Mouse (Mus musculus) inflammation-experienced regulatory T-cells, adult 6 months (primary cell): ENCODE data around the gene Sipa1l1. TPM values are rescaled to one million over a fixed set of nuclear protein-coding genes. Genes with fewer than 3 reads are reported as not detected.

Experiments
- ATAC-seq: one replicate; pipeline ENCODE4 v1.8.0; 2017
- polyA plus RNA-seq, 3 experiments: library from polyadenylated mRNA; unstranded; fragments of 100-300 nt; shearing (Covaris generic); gene quantifications; one replicate each; pipeline ENCODE4 v1.2.1; 2017

Sipa1l1 gene
- polyA plus RNA-seq, 3 experiments from 2014 or later = 24.7 to 30.0 (median 28.7) TPM

DNA sequence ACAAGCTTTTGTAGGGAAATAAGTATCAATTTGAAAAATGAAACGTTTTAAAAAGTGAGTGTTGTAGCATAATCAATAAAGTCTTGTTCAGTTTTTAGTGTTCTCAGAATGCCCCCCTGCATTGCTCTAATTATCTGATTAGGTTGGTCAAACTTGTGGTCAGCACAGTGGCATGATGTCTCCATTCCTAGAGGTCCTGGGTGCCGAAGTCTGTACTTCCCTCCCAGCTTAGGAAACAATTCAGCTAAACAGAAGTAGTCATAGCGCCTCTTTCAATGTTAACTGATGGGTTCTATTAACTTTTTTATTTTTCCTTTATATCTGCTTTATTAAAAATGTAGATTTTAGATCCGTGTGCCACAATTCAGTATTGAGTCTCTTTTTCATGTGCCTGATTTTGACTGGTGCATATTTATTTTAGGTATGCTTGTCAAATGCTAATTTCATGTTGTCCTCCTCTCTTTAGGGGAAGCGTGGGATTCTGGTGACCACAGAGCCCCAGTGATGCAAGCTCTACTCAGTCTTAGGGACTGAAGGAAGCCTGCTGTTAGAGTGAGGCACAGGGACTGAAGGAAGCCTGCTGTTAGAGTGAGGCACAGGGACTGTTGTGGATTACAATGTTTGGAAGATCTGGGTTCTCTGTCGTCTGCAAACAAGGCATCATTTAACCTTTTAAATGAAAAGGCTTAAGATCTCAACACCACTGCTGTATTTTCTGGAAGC lies 171.2 kb downstream of the Sipa1l1 start:
- no peak for ATAC-seq

DNA sequence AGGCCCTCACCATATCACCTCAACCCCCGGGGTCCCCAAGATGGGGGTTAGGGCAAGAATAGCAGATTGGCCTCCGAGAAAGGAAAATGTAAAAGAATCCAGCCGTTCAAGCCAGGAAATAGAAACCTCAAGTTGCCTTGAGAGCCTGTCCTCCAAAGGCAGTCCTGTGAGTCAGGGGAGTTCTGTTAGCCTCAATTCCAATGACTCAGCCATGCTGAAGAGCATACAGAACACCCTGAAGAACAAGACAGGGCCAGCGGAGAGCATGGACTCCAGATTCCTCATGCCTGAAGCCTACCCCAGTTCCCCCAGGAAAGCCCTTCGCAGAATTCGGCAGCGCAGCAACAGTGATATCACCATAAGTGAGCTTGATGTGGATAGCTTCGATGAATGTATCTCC lies 172.1 kb downstream of the Sipa1l1 start:
- no peak for ATAC-seq

DNA sequence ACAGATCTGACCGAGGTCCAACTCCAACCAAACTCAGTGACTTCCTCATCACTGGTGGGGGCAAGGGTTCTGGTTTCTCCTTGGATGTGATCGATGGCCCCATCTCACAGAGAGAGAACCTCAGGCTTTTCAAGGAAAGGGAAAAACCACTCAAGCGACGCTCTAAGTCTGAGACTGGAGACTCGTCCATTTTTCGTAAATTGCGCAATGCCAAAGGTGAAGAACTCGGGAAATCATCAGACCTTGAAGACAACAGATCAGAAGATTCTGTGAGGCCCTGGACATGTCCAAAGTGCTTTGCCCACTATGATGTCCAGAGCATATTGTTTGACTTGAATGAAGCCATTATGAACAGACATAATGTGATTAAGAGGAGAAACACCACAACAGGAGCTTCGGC lies 172.6 kb downstream of the Sipa1l1 start:
- ATAC-seq = no peak

DNA sequence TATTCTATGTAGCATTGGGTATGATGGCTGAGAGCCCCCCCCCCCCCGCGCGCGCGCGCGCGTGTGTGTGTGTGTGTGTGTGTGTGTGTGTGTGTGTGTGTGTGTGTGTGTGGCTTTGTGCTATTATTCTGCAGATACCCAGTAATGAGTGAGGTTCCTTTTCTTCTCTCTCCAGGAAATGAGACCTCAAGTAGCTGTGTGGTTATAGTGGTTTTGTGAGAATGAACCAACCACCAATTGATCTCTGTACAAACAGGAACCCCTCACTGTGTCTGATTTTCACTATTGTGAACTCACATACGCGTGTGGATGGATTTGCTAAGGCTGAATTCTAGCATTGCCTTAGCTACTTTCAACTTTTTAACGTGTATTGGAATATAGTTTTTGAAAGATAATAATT lies 181.0 kb downstream of the Sipa1l1 start:
- ATAC-seq = peak; percentile 96

DNA sequence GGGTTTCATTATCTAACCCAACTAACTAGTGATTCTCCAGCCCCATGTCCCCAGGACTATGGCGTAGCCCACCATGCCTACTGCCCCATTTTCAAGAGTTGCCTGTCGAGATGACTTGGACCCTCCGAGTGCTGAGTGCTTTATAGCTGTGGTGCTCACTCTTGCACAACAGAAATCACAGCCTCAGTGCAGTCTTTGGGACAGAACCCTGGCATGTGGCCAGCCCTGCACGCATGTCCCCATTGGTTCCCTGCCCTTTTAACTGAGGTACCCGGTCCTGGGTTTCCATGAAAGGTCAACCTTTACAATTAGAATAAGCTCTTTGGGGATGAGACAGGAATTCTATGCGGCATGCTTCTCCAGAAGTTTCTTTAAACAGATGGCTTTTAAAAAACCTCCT lies 181.8 kb downstream of the Sipa1l1 start:
- ATAC-seq = no peak

DNA sequence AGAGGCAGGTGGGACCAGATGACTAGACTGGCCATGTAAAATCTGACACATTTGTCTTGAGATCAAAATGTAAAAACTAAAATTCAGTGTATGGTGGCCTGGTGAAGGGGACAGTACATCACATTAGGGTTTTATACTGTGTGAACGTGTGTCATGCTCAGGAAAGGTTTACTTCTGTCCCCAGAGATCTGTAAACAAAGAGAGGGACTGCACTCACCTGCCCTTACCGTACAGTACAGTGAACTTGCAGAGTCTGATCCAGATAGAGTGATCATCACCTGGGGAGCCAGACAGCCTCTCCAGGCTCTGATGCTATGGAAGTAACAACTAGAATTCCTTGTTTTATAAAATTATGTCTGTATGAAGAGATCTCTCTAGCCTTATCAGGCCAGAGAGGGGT lies 184.5 kb downstream of the Sipa1l1 start:
- no peak for ATAC-seq

DNA sequence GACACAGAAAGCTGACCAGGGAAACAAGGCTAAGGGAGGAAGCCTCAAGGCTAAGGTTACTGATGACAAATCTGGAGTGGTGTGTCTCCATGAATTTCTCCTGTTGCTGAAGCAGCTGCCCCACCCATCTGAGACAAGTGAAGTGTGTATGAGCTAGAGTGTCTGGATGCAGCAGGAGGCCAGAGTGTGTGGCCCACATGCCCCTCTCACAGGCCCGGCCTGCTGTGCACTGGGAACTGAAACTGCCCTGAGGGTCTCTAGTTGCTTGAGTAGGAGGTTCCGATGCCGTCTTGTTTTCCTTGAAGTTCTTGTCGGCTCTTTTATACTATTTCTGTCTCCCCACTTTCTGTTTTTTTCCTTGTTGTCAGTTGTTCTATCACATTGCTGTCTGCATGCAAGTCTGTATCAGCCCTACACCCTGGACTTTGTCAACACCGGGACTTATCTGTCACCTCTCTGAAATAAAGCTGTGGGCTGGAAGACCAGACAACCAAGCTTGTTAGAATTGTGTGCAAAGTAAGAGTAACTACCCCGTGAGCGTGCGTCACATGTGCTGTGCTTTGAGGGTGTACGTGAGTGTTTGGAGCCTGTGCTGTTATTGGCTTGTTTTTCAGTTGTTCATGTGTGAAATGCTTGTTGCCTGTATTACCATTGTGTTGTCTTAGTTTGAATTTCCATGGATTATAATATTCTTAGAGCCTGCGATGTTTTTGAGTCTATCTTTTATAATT lies 186.5 kb downstream of the Sipa1l1 start:
- ATAC-seq = no peak

DNA sequence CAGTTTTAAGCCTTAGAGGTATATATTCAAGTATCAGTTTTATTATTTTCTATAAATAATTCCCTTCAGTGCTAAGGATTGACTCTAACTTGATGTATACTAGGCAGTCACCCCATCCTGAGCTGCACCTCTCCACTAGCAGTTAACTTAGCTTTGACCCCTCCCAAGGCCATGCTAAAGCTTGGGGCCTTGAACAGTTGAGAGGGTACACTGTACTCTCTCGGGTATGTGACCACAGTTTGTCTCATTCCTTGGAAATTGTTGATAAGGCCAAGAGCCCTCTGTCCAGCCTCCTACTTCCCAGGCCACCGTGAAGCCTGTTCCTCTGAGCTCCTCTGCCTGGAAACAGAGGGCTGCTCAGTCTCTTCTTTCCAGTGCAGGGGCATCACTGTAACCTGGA lies 187.4 kb downstream of the Sipa1l1 start:
- ATAC-seq = no peak

DNA sequence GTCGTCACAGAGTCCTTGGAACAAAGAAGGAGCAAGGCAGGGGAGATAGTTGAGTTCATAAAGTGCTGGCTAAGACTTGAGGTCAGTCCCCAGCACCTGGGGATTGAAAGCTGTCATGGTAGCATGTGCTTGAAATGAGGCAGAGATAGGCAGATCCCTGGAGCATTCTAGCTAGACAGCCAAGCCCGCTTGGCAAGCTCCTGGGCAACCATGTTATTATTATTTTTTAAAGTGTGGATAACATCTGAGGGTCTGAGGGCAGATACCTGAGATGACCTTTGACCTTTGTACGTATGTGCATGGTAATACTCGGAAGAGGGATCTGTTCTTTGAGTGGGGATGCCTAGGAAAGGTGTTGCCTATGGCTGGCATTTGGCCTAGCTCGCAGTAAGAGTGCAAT lies 188.3 kb downstream of the Sipa1l1 start:
- ATAC-seq = no peak

DNA sequence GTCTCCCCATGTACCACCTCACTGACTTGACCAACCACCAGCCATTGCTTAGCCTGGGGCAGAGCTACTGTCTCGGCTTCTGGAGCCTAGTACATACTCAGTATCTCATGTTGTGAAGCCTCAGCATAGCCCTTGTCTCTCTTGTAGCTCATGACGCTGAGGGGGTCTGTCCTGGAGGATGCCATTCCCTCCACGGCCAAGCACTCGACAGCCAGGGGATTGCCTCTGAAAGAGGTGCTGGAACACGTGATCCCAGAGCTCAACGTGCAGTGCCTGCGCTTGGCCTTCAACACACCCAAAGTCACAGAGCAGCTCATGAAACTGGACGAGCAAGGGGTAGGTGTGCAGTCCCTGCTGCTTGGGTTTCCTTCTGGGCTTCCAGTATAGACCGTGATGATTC lies 193.7 kb downstream of the Sipa1l1 start:
- no peak for ATAC-seq

DNA sequence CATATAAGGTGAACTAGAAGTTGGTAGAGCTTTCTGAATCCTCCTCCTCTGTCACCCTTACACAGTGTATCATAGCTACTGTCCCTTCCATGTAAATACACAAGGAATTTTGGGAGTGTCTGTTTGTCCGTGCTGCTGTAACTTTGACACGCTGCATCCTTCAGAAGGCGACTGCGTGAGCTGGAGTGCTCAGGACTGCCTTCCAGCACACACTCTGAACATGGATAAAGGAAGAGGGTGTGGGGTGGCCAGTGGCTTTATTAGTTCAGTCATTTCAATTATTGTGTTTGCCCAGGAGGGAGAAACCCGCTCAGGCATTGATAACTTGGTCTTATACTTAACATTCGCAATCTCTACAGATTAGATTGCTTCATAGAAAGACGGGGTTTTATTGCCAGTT lies 195.1 kb downstream of the Sipa1l1 start:
- no peak for ATAC-seq

DNA sequence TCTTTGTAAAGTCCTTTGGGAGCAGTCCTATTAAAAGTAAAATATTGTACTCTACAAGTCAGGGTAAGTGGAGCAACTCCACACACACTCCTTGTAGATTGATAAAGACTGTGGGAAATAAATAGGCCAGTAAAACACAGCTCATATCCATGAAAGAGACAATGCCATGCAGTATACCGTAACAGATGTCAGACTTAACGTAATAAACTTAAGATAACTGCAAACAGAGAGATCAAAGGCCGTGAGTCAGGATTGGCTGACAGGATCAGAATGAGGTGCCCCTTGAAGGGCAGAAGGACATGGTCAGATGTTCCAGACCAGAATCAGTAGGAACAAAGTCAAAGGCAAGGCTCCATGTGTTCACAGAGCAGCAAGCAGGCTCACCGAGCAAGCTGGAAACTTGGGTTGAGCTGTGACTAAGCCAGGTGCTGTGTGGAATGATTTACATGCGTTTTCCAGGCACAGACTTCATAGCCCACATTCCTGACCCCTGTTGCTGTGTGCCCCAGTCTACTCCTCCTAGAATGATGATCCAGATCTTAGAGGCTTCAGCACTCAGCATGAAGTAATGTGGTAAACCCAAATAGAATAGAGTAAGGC lies 196.3 kb downstream of the Sipa1l1 start:
- no peak for ATAC-seq

DNA sequence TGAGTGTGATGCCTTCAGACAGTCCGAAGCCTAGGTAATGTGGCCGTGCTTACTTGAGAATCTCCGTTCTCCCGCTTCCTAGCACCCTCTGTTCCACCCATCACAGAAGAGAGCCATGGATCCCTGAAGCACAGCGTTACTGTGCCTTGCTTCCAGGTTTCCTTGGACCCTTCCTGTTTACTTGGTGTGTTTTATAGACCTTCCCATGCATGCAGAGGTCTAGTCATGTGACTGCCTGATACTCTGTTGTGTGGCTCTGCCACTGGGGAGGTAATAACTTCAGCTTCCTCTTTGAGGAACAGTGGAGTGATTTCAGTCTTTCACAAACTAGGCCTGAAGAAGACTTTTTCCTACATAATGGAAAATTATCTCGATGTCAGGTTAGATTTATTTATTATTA lies 197.6 kb downstream of the Sipa1l1 start:
- ATAC-seq = no peak

DNA sequence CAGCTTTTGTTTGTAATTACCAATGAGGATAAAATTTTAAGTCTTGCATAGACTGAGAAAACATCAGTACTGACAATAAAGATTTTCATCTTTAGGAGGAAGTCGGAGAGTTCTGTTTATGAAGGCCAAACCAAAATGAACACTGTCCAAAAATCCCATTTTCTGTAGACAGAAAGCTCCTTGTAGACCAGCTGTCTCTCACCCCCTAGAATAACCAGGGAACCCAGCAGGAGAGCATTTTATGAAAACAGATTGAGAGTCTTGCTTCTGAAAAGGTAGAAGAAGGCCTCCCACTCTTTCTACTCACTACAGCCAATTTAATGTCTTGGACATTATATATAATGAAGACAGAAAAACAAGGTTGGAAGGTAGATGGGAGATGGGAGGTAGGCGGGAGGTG lies 198.2 kb downstream of the Sipa1l1 start:
- no peak for ATAC-seq

DNA sequence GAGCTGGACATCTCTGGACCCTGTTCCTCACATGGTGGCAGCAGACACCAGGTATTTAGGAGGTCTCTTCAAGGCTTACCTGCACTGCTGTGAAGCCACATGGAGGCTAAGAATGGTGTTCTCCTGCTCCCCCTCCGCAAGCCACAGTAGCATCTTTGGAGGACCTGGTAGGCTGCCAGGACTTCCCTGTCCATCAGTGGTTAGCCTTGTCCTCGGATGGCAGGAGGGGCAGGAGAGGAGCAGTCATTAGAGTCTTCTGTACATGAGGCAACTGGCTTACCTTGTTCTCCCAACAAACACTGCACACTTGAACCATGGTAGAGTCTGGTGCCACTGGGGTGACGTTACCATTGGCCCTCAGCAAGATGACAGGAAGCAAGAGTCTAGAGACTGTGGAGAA lies 198.9 kb downstream of the Sipa1l1 start:
- no peak for ATAC-seq

DNA sequence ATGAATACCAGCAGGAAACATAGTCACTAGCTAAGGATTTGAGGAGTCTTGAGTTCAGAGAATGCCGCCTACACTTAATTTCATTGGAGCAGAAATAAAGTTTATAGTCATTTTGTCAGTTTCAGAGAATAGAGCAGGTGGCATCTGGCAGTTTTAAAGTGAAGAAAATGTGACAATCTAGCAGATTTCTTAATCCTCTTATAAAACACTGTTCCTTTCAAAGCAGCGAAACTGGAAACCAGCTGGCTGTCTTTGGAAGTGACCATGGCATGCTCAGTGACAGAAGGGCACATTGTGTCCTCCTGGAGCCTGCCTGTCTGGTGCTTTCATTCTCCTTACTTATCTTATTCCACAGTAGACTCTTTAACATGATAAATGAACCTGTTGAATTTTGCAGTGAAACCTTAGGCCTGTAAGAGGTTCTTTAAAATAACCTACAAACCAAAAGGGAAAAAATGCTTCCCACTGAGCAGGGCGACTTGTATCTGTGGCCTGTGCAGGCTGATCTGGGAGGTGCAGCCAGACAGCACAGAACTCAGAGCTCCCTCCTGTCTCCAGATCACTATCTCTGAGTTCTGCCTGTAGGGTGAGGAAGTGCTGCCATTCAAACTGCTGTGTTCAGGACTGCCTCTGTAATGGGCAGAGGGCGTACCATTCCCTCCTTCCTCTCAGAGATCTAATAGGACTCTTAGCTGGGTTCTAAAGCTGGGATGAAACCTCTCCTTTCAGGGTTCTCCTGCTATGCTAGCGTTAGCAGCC lies 200.5 kb downstream of the Sipa1l1 start:
- no peak for ATAC-seq

DNA sequence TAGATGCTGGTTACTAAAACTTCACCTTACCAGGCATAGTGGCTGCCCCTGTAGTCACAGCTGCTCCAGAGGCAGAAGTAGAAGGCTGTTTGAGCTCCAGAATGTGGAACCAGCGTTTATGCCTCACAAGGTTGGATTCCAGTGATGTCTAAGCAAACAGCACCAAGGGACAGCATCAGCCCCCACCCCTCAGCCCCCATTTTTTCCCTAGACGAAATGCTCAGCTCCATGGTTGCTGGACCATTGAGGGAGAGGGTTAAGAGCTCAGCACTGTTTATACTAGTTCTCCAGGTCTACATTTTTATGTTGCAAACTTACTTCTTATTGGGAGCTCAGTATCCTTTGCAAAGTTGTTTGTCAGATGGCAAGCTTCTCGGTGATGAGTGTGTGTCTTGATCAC lies 202.1 kb downstream of the Sipa1l1 start:
- ATAC-seq = no peak

DNA sequence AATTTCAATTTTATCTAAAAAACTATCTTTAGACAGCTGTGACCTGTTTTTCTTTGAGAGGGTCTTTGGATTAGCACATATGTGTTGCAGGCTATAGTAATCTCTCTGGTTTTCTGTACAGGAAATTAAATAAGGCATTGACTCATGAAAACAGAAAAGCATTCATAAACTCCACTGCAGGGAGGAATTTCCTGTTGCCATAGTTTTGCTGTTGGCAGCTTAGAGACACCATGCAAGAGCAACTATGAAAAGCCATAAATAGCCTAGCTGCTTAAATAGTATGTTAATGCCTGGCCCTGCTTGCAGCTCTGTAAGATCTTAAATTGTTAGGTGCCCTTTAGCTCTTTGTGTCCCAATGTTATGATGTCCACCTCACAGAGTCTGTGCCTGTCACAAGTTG lies 204.9 kb downstream of the Sipa1l1 start:
- ATAC-seq = no peak

DNA sequence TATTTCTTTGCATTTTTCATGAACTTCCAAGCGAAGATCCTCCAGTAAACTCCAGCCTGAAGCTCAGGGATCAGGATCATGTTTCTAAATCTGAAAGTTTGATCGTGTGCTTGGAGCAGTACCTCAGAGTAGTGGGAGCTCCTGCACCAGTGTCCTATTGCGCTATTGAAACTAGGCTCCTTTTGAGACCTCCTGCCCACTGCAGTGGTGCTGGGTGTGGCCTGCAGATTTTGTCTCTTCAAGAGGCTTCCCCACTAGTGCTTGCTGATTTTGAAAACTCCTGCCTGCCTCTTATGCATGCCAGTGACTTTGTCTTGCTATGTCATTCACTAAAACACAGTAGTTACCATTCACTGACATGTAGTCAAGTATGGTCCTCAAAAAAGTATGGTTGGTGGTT lies 213.8 kb downstream of the Sipa1l1 start:
- ATAC-seq = no peak

DNA sequence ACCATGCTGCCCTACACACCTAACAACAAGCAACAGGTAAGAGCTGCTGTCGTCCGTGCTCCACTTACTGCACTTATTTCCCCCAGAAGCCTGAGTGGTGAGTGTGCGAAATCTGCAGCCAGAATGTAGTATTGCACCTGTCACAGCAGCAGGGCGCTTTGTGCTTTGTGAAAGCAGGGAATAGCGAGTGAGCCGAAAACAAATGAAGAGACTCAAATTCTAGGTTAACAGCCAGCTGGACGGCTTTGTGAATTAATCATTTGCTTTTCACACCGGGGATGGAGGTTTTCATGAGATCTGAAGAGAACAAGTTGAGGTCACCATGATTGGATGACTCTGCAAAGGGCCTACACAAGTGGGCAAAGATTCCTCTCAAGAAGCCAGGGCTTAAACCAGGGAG lies 215.6 kb downstream of the Sipa1l1 start:
- ATAC-seq = no peak

DNA sequence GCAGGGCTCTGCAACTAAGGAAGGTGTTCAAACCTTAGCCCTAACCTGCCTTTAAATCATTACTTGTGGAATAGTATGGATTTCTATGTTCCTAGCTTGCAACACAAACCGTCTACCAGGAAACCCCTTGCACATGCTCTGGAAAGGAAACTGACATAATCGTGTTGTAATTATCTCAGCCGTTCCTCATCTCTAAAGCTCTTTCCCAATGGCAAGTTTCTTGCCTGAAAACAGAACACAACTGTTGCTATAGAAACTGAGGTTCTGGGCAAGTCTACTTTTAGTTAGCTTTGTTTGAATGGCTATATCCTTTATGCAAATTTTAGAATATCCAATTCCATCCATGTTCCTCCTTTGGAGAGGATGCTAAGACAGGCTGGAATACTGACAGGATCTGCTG lies 217.9 kb downstream of the Sipa1l1 start:
- no peak for ATAC-seq

DNA sequence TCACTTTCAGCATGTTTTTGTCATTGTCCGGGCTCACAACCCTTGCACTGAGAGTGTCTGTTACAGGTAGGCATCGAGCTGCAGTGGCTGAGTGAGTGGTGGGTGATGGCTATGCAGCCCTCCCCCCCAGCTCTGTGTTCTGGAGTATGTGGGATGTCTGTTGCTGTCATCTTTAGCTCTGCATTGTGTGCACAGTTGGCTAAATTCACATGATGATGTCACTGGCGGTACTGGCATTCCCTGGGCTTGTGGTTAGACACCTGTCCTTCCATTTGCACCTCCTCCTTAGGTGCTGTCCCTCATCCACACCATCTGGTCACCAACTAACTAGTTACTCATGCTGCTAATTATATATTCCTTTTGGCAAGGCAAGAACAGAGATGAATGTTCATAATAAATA lies 218.5 kb downstream of the Sipa1l1 start:
- ATAC-seq = no peak

DNA sequence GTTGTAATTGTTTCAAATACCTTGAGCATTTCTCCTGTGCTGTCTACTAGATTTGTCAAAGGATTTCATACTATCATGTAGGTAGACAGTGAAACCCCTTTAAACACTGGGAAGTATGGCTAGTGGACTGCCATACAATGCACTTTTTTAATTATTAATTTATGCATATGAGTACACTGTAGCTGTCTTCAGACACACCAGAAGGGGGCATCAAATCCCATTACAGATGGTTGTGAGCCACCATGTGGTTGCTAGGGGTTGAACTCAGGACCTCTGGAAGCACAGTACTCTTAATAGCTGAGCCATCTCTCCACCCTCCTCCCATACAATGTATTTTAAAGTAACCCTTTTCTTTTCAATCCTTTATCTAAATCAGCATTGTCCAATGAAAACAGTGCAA lies 219.0 kb downstream of the Sipa1l1 start:
- no peak for ATAC-seq
